Mouse (Mus musculus) adrenal gland, postnatal 25 days (tissue): ENCODE results near the gene Gadl1. TPM values are rescaled to one million over a fixed set of nuclear protein-coding genes. Genes with fewer than 3 reads are reported as not detected.

Experiments used
- DNase-seq: peaks from one replicate; pipeline ENCODE4 v3.0.0; 2021; ENCODE audit warnings: mixed read lengths
- long read RNA-seq: library from polyadenylated mRNA; stranded (forward); transcript quantifications from one replicate; pipeline ENCODE4 v2.0.0, GENCODE M21; 2021
- total RNA-seq: library from RNA; stranded (reverse); gene quantifications from 2 replicates; pipeline ENCODE4 v1.2.3, GENCODE M21; 2021

Gene Gadl1
- total RNA-seq: 0.24 TPM in 1 of 2 replicates, not detected in the other
- long read RNA-seq: 0 reads

- DNase-seq: no peak
Measured at GRCm38 (mm10) chr9:115909155-115909554, at the start of gene Gadl1. Gene Gadl1 (plus strand): TSS chr9:115909455.

- DNase-seq: no peak
Measured at GRCm38 (mm10) chr9:115862802-115863201, 46.5 kb upstream of the Gadl1 start.

GRCm38 (mm10) chr9:115863326-115863725, 45.9 kb upstream of the Gadl1 start:
- DNase-seq: peak; percentile 12

GRCm38 (mm10) chr9:115867277-115867676, 42.0 kb upstream of the Gadl1 start:
- DNase-seq: peak; percentile 68

- no peak for DNase-seq
Measured at GRCm38 (mm10) chr9:115870168-115870567, 39.1 kb upstream of the Gadl1 start.

GRCm38 (mm10) chr9:115870640-115871039, 38.6 kb upstream of the Gadl1 start:
- no peak for DNase-seq

- DNase-seq: no peak
Measured at GRCm38 (mm10) chr9:115880500-115880899, 28.8 kb upstream of the Gadl1 start.

- peak; percentile 70 for DNase-seq
Measured at GRCm38 (mm10) chr9:115881137-115881536, 28.1 kb upstream of the Gadl1 start.

- DNase-seq: no peak
Measured at GRCm38 (mm10) chr9:115882627-115883200, 26.5 kb upstream of the Gadl1 start.

- no peak for DNase-seq
Measured at GRCm38 (mm10) chr9:115883413-115883812, 25.8 kb upstream of the Gadl1 start.

GRCm38 (mm10) chr9:115887571-115887970, 21.7 kb upstream of the Gadl1 start:
- DNase-seq: no peak

GRCm38 (mm10) chr9:115893131-115893530, 16.1 kb upstream of the Gadl1 start:
- no peak for DNase-seq

- DNase-seq: no peak
Measured at GRCm38 (mm10) chr9:115893947-115894346, 15.3 kb upstream of the Gadl1 start.

GRCm38 (mm10) chr9:115908325-115908724, 930 bp upstream of the Gadl1 start:
- no peak for DNase-seq

GRCm38 (mm10) chr9:115914006-115914405, 4.8 kb downstream of the Gadl1 start:
- no peak for DNase-seq

GRCm38 (mm10) chr9:115915586-115916270, 6.5 kb downstream of the Gadl1 start:
- DNase-seq: no peak

- DNase-seq: no peak
Measured at GRCm38 (mm10) chr9:115919736-115920135, 10.5 kb downstream of the Gadl1 start.

- DNase-seq: no peak
Measured at GRCm38 (mm10) chr9:115922662-115923061, 13.4 kb downstream of the Gadl1 start.

GRCm38 (mm10) chr9:115924094-115924493, 14.8 kb downstream of the Gadl1 start:
- DNase-seq: no peak

GRCm38 (mm10) chr9:115931803-115932202, 22.5 kb downstream of the Gadl1 start:
- DNase-seq: no peak

GRCm38 (mm10) chr9:115932741-115933140, 23.5 kb downstream of the Gadl1 start:
- DNase-seq: no peak

- peak; percentile 5 for DNase-seq
Measured at GRCm38 (mm10) chr9:115933243-115933964, 24.1 kb downstream of the Gadl1 start.

- no peak for DNase-seq
Measured at GRCm38 (mm10) chr9:115934288-115934687, 25.0 kb downstream of the Gadl1 start.
